Mouse (Mus musculus) sigmoid colon, adult 10 weeks (tissue): ENCODE measurements around the gene Pnmt. TPM values are rescaled to one million over a fixed set of nuclear protein-coding genes. Genes with fewer than 3 reads are reported as not detected.

Source experiments
- polyA plus RNA-seq: library from polyadenylated mRNA; stranded (reverse); fragments of 350-450 nt; fragmentation: Illumina TruSeq; extraction: RNeasy Lipid Tissue Mini Kit (QIAGEN cat#74804); gene quantifications from one replicate; pipeline ENCODE4 v1.2.3, GENCODE M21; 2014; ENCODE audit warnings: low read depth, low replicate concordance

Pnmt gene
- not detected for polyA plus RNA-seq

GRCm38 (mm10) chr11:98385638-98386585 is at the start of gene Pnmt:
Gene Pnmt, plus strand, starts transcription at chr11:98386450.

DNA sequence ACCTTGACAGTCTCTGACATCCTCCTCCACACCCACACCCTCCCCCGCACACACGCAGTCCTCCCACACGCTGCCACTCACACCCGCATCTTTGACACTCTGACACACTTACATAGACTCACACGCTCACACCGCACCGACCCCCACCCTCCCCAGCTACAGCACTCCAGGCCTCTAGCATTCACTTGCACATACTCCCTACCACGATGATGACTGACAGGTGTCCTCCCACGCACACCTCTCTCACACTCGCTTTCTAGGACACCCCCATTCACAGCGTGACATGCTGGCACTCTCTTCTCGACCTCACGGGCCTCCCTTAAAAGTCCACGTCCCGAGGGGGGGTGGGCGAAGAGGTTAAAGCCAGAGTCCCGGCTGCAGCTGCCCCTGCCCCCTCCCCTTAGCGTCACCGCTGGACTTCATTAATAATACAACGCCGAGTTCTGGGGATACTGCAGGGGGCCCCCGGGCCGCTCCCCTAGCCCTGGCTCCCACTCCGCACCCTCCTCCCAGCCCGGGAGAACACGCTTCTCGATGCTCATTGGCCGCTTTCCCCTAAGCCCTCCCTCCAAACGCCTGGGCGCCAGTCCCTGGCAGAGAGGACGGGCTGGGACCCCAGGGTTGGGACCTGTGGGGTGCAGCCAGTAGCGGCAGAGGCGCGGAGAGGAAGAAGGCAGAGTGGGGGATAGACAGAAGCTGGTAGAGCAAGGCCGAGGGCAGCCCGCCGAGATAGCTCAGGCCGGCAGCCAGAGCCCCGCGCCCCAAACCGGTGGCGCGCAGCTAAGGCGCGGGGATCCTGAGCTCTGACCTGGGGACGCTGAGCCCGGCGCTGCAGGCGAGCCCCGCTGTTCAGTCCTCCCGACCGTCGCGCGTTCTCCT is 37.9 kb upstream of the Pnmt start, which contains the start of gene Ppp1r1b:
Gene Ppp1r1b, plus strand, starts transcription at position 322 of the 879 bp plus-strand sequence.

GRCm38 (mm10) chr11:98358161-98359083 is 27.8 kb upstream of the Pnmt start, which contains the start of gene Stard3:
Gene Stard3, plus strand, starts transcription at chr11:98358368.

DNA sequence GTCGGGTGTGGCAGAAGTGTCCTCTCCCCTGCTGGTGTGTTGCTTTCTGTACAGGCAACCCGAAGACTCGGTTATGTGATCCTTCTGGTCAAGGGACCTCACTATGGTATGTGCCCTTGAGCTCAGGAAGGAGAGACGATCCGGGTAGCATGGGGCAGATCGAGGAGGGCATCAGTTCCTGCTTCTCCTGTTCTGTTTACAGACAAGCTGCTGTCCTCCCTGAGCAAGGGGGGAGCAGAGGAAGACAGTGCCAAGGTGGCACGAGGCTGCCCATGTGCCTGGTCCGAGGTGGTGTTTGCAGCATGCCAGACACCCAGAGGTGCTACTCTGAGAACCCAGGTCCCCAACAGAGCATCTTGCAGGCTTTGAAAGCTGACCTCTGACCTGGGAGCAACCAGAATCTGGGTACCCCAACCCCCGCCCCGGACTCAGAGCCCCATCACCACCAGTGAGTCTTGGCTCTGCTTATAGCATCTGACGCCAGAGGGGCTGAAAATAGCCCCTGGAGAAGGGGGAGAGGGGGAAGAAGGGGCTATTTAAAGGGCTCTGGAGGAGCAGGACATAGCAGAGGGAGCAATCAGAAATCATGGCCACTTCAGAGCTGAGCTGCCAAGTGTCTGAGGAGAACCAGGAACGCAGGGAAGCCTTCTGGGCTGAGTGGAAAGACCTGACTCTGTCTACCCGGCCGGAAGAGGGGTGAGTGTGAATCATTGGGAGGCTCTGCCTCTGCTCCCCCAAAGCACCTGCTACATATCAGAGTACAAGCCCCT is 2.8 kb upstream of the Pnmt start, which contains the start of gene Tcap:
Gene Tcap, plus strand, starts transcription at position 551 of the 770 bp plus-strand sequence.

DNA sequence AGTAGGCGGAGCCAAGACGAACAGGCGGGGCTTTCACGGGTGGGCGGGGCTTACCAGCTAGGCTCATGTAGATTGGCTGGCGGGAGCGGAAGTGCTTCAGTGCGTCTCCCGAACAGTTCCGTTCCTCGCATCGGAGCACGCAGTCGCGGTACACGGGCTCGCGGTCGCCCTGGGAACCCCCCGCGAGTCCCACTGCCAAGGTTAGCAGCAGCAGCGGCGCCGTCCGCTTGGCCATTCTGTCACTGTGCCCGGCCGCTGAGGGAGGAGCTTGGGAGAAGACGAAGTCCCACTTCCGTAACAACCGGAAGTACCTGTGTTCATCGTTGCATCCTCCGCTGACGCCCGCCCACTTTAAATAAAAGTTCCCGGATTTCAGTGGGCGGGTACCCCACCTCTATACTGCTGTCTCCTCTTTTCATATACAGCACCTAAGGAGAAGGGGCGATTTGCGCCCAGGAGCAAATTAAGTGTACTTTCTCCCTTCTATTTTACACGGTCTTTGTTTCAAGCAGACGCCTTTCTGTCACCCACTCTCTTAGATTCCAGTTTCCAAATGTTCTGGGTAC is 14.0 kb downstream of the Pnmt start, which contains the start of gene Pgap3:
Gene Pgap3, minus strand, starts transcription at position 330 of the 566 bp plus-strand sequence.

DNA sequence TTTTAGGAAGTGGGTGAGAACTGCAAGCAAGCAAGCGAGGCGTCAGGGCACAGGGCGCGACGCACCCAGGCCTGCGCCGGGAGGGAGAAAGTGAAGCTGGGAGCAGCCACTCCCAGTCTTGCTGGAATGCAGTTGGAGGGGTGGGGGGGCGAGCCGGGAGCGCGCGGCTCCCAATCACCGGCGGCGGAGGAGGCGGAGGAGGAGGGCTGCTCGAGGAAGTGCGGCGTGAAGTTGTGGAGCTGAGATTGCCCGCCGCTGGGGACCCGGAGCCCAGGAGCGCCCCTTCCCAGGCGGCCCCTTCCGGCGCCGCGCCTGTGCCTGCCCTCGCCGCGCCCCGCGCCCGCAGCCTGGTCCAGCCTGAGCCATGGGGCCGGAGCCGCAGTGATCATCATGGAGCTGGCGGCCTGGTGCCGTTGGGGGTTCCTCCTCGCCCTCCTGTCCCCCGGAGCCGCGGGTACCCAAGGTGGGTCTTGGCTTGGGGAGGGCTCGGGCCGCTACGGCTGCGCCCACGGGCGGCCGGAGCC is 26.1 kb downstream of the Pnmt start, which contains the start of gene Erbb2:
Gene Erbb2, plus strand, starts transcription at position 198 of the 524 bp plus-strand sequence.

Other genes with a start within 250 kb of the Pnmt start
- 31.4 TPM for gene Fbxl20, start 236.0 kb upstream of the Pnmt start, polyA plus RNA-seq
- 44.7 TPM for gene Med1, start 193.2 kb upstream of the Pnmt start, polyA plus RNA-seq
- gene Cdk12, start 183.4 kb upstream of the Pnmt start, polyA plus RNA-seq: 49.4 TPM
- gene Neurod2, start 56.8 kb upstream of the Pnmt start, polyA plus RNA-seq: not detected
- 36.0 TPM for gene Ppp1r1b, start 38.0 kb upstream of the Pnmt start, polyA plus RNA-seq
- gene Stard3, start 28.1 kb upstream of the Pnmt start, polyA plus RNA-seq: 1.6 TPM
- gene Tcap, start 2.6 kb upstream of the Pnmt start, polyA plus RNA-seq: not detected
- 0.35 TPM for gene Pgap3, start 14.0 kb downstream of the Pnmt start, polyA plus RNA-seq
- 5.8 TPM for gene Erbb2, start 26.0 kb downstream of the Pnmt start, polyA plus RNA-seq
- 57.1 TPM for gene Mien1, start 52.5 kb downstream of the Pnmt start, polyA plus RNA-seq
- gene Grb7, start 59.9 kb downstream of the Pnmt start, polyA plus RNA-seq: 8.2 TPM
- 6.2 TPM for gene Ikzf3, start 159.6 kb downstream of the Pnmt start, polyA plus RNA-seq
- gene Zpbp2, start 164.6 kb downstream of the Pnmt start, polyA plus RNA-seq: 0.91 TPM
- 2.4 TPM for gene Ormdl3, start 200.9 kb downstream of the Pnmt start, polyA plus RNA-seq
- gene Lrrc3c, start 211.8 kb downstream of the Pnmt start, polyA plus RNA-seq: not detected
- not detected for gene Gm12355, start 239.2 kb downstream of the Pnmt start, polyA plus RNA-seq
- gene Gsdma3, start 239.9 kb downstream of the Pnmt start, polyA plus RNA-seq: not detected